Mouse (Mus musculus) layer of hippocampus, adult 8-10 months (tissue): ENCODE measurements at regions not wholly inside any gene's neighbourhood (a gene's known extent, or its start where the extent isn't known, plus 50 kb on each side); places are given as distances from the start of the nearest gene placed in this dataset.

ENCODE experiments used
- DNase-seq, 2 experiments: peaks; one replicate each; pipeline ENCODE4 v3.0.0; 2022; ENCODE audit warnings: low spot score in 2 of 2

DNA sequence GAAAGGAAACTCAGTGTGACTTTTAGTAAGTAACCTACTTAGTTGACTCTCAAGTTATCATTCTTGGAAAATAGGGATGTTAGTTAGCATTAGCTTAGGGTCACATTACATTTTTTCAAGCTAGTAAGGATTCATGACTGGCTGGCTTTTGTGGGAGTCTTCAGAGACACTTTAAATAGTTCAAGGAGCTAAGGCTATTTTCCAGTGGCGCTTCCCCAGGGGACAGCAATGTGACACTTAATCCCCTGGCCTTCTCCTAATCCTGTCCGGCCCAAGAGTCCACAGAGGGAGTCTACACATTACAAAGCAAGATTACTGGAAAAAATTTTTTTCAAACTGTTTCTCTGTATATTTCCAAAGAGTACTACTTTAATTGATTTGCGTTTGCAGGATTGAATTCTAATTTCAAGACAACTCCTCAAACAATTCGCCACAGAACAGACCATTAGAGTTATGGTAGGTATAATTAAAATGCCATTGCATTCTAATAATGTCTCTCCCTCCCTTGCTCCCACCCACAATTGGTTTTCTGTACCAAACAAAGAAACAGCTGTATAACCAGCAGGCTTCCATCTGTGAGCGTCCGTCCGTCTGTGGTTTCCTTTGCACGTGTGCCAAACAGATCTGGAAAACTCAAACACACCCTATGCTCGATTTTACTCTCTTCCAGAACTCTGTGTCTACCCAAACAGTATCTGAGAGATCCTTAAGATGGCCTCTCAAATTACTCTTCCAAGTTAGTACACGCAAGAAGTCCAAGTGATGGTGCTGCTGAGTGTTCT is 341.1 kb upstream of the Cd180 start:
- no peak for DNase-seq

DNA sequence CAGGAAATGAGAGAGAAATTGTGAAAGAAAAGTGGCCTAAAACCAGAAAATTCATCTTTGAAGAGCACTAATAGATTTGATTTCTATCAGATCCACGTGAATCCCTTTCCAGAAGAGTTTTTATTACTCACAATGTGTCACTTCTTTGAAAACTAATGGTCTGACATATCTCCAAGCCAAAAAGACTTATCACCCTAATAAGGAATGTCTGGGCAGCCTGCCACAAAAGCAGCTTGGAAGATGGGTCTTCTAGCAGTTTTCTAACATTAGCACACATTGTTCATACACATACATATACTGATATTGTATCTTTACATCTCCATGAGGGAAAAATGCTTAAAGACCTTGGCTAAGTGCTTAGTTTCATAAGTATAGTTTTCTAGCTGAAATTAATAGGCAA is 337.8 kb upstream of the Cd180 start:
- peak in 1 of 2 experiments; percentile 2 for DNase-seq

DNA sequence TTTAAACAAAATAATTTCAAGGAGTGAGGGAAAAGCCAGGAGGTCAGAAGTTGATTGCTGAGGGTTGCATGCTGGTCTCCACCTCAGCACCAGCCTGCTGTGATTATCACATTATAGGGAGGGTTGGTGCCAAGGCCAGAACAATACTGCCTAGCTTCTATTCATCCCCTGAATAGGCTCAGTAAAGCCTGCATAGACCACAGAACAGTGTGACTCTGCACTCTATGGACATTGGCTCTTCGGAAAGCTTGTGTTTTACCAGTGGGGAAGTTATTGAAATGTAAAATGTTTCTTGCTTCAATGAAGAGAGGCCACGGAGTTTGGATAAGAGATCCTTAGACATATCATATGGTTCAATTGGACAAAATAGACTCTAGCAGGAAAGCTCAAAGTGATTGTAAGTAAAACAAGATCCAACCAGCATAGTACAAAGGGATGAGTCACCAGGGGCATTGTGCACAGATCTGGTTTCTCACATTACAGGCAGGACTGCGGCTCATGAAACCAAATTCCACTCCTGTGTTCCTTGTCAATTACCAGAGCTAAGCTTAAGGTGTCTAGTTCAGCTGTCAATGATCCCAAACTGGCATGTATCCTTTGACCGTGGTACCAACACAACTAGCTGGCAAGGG is 320.8 kb upstream of the Cd180 start:
- DNase-seq, result no peak

DNA sequence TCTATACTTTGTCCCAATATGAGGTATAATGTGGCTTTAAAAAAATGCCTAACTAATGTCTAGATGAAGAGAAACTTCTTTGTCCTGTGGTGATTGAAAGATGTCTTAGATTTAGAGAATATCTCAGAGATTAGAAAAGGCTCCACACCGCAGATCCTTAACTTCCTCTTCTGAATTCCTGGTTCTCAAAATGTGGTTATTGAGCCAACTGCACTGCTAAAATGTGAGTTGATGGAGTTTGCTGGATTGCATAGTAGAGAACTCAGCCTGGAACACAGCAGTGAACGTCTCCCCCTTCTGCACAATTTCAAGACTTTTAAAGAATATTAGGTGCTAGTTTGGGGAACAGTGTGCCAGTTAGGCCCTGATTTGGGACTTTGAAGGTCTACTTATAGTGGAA is 312.7 kb upstream of the Cd180 start:
- no peak for DNase-seq

DNA sequence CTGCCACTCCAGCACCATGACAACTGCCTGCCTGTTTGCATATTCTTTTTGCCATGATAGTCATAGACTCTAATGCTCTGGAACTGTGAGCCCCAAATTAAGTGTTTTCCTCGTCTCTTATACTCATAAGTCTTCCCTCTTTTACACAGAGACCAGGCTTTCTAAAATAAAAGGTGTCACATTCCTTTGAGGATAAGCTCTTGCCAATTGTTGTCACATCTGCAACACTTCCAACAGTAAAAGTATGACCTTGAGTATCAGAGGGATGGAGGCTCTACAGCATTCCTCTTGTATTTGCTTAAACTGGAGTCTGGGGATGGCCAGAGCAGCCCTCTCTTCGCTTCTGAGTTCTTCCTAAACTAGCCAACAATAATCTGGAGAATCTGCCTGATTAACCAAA is 301.4 kb upstream of the Cd180 start:
- no peak for DNase-seq

DNA sequence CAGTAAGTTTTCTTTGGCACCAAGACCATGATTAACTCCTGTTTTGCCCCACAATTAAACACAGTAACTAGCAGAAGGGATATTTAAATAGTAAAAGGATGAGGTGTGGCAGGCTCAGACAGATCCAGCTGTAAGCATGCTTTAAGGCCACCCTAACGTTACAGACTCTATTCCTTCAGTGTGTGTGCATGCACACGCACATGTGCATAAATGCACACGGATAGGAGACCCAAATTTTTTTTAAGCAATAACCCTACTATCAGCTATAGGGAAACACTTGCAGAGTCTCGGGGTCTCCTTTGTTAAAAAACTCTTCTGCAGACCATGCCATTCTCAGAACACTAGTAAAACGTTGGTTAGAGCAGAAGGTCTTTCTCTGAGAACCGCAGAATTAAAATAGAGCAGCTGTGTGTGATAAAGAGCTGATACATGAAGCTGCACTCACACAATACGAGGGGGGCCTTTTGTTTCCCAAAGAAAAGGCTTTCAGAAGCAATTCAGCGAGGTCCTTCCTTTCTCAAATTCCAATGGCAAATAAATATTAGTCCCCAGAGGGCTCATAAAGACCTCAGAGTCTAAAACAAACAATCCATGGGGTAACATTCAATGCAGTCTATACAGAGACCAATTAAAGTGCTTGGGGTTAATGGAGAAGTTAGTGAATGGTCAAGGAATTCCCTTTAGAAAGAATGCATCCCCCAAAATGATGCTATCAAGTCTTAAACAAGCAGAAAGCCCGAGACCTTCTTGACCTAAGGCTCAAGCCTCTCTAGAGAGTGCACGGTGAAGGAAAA is 300.3 kb upstream of the Cd180 start:
- DNase-seq, result no peak

DNA sequence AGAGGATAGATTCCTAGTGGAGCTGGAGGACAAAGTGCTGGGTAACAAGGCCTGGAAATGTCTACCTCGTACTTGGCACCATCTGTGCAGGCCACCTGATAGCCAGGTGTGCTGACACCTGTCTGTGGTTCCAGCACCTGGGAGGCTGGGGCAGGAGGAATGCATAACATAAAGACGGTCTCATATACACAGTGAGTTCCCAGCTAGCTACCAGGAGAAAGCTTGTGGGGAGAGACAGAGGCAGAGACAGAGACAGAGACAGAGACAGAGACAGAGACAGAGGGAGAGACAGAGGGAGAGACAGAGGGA is 299.7 kb upstream of the Cd180 start:
- DNase-seq, result no peak

DNA sequence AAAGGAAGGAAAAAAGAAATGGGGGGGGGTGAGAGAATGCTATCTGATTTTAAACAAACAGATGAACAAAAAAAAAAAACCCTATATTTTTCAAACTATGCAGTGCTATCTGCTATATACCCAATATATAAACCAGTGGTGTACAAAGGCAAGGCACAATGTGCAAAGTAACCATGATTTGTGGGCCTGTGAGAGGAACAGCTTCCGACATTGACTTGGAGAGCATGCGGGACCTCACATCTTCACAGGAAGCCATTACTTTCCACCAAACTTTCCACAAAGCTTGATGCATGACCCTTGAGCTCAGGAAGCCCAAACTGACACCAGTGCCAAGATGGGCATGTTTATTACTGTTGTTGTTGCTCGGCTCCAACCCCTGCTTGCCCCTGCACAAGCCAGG is 299.3 kb upstream of the Cd180 start:
- DNase-seq, result no peak

DNA sequence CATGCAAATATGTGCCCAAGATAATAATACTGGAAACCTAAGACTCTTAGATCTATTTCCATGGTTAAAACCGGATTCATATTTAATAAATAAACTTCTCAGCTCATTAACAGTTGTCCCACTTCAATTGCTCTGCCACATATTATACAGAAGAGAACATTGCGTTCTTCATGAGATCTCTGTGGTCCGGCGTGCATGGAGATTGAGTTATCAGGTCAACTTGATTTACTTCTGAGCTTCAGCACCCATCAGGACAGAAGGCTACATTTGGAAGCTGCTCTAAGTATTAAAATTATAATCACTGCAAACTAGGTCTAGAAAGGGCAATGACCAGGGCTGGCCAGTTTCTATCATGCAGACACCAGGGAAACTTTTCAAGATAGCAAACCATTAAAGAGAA is 295.9 kb upstream of the Cd180 start:
- DNase-seq, result no peak

DNA sequence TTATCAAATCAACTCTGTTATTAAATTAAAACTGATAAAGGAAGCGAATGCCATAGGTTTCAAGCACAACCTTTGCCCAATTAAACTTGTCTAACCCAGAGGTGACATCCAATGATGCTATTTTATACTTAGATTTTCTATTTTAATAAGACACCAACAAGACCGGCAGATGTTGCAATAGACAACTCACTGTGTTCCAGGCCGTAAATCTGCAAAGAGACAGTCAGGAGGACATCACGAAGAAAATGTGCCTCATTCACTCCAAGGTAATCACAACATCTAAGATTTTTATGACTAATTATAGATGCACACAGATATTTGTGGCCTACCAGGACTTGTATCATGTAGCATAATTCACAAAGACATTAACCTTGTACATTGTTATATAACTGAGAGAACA is 281.5 kb upstream of the Cd180 start:
- no peak for DNase-seq

DNA sequence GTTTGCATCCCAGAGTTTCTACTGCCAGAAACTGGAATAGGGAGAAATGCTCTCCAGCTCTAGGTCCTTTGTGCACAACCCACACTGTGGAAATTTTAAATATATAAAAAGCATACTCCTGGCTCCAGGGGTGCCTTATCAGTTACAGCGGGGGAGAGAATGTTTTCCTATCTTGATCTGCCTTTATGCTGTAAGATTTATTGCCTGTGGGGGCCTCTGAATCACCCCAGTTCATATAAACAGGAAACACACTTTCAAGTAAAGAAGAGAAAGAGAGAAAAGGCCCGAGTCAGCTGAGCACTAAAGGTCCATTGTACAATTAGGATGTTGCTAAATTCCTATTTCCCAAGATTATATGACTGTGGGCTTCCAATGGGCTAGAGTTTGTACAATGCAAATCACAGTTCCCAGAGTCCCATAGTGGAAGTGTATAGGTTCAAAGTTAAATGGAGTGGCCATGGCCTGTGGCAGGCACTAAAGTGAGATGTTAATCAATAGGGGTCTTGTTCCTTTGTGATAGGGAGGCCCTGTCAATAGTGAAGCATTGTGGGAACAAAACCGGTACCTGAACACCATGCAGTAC is 258.9 kb upstream of the Cd180 start:
- DNase-seq, result no peak

DNA sequence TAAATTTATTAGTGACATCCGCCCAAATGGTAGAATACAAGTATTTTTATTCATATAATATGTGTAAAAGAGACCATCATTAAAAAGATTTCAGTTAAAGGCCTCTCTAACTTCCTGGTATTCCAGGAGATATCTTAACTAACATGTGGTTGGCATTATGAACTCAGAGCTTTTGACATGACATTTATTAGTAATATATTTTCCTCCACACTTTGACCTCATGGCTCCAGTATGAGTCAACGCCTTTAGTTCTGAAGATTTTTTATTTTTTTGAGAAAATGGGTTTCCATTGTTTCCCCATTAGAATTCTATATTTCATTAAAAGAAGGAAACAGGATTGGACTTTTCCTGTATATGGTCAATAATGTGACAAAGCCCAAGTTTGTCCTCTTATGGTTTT is 250.7 kb upstream of the Cd180 start:
- DNase-seq, result no peak

DNA sequence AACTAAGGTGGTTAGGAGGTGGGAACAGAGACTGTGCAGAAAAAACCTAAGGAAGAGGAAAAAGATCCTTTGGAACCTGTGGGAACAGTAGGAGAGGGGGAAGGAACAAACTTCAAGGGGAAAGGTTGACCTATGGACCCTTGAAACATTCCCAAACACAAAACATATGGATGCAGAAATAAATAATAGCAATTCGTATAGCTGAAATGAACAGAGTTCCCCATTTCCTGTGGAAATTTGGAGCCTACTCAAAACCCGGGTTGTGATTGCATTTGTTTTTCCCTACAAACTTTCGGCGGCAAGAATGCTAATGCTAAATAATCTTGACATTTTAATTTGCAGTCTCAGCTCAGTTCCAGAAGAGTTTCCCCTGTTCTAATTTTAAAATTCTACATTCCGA is 246.0 kb upstream of the Cd180 start:
- no peak for DNase-seq

DNA sequence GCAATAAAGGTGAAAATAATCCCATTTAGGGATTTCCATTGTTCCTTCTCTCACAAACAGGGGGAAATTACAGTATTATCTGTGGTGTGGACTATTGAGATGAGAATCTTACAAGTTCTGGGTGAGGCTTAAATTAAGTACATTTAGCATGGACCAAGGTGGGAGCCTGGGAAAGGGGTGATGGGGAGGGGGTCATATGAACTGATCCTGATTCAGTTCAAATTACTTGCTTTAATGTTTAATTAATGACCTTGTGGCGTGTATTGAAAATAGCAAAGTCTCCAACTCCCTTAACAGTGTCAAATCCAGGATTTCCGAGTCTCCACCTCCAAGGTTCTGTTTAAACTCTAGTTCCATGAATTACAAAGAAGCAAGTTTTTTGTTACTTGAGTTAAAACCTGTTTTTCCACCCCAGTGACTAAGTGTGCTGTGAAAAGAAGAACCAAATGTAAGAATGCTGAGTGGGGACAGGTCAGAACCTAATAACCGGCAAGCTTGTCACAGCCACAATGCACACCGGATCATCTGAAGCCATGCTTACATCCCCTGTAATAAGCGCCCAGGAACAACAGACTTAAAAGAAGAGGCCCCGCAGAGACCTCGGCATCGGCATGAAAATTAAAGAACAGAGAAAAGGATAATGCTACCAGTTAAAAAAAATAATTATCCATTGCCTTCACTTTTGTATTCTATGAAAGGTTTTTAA is 243.8 kb upstream of the Cd180 start:
- no peak for DNase-seq

DNA sequence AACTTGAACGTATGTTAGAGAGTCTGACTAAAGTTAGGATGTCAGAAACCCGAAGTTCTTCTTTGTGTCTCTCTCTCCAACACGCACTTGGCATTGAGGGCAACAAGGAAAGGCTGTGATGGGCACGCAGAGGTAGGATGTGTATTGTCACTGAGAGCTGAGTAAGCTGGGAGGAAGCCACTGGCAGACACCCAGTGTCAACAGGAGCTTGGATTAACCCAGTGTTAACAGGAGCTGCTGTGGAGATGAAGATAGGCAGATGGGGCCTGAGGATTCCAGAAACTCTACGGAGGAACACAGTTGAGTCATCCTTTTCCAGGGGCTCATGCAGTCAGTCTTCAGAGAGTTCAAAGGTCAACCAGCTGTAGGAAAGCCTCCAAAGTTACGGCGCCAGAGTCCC is 242.2 kb upstream of the Cd180 start:
- DNase-seq, result no peak

DNA sequence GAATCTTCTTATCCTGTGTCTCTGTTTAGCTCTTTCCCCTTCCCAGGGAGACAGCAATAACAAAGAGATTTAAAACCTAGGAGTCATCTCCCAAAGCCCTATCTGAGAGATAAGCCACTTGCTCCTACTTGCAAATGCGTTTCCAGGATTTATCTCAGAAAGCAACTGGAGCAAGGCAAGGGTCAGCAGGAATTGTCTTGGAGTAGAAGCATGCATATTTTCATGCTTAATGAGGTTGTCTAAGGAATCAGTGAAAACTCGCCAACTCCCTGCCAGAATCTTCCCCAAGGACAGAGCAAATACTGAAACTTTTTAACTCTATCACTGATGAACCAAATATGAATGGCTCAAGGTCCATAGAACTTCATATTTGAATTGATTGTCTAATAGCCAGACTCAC is 234.6 kb upstream of the Cd180 start:
- DNase-seq, result no peak

DNA sequence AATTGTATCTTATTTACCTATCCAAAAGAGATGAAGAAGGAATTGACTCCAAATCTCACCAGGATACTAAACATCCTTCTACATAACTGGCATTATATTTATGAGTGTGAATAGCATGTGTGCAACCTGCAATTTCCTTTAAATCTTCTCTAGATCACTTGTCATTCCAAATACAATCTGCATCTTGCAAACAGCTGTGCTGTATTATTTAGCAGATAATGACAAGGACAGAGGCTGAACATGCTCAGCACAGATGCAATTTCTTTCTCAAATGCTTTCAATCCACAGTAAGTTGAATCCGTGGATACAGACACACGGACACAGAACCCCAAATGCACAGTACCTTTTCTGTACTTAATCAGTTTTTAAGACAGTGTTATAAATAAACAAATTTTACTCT is 229.4 kb upstream of the Cd180 start:
- no peak for DNase-seq

DNA sequence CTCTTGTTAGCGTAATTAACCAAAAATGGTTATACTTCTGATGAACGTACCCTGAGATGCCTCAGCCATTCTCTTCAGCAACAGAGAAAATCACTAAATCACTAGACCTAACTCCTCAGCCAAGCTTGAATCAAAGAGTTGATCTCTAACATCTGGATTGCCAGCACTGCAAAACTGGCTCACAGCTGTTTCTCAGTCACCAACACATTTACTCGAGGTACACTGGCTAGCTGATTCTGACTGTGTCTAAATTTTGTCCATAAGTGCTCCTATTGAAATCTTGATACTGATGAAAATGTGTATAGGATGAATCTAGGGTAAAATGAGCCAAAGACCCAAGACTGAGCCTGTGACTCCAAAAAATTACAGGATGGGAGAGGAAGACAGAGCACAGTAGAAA is 211.5 kb upstream of the Cd180 start:
- DNase-seq, result no peak

DNA sequence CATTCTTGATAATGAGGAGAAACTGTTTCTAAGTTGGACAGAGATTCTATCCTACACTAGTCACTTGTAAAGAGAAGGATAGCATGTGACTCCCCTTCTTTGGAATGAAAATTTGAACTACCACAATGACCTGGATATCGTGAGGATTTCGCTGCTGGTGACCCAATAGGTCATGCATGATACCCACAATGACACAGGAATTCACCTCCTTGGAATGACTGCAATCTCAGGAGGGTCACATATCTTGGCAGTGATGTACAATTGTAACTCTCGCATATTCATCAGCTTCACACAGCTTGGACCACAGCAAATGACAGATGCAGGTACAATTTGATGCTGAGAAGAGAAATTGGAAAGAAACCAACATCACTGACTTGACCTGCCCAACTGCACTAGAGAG is 210.9 kb upstream of the Cd180 start:
- no peak for DNase-seq

DNA sequence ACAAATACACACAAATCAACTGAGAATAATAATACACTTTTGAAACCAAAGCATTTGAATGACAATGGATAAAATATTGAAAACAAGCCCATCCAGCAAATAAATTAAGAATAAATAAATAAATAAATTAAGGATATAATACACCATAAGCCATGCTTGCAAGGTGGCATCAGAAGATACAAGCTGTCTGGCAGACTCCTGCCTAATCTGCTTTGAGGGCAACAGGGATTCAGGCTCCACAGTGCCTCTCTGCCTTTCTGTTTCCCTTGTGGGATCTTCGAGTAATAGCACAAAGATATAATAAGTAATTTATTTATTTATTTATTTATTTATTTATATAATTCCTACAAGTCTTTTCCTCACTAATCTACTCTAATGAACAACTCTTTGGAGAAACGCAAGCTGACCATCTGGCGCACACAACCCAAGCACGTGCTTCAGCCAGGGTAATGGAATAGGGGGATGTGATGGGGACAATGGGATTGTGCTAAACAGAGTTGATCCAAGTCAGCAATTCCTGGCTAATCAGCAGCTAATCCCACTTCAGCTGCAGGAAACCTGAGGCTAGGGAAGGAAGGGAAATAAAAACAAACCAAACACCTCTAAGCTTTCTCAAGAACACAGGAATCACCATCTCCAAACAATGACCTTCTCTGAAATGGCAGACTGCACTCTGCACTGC is 205.8 kb upstream of the Cd180 start:
- DNase-seq, result no peak

DNA sequence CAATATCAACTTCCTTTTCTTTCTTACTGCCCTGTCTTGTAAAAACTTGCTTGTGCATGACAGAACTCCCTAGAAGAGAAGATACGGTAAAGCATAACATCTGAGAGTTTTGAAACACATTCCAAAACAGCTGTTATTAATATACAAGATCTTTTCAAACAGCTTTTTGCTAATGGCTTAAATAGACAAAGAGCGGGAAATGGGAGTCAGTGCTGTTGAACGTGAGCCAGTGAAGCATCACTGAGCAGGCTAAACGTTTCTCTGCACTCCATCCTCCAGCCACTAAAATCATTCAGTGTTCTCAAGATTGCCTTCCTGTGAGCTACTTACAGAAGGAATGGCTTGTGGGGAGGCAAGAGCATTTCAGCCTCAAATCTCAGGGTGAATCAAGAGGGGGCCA is 202.0 kb upstream of the Cd180 start:
- DNase-seq, result no peak
